Mouse (Mus musculus): ENCODE results near the gene Rtl10. TPM values are rescaled to one million over a fixed set of nuclear protein-coding genes. Genes with fewer than 3 reads are reported as not detected.
"Not testable (repeated sequence)": the region's sequence is repeated elsewhere in the genome, so short reads cannot be mapped to it uniquely, and the experiment has no call there.

Gene Rtl10
- total RNA-seq, 2 experiments from 2014 or later: 4.0 to 7.1 TPM

- DNase-seq: no peak
Observed at GRCm38 (mm10) chr16:18483839-18484238, 14.9 kb upstream of the Rtl10 start.

DNA sequence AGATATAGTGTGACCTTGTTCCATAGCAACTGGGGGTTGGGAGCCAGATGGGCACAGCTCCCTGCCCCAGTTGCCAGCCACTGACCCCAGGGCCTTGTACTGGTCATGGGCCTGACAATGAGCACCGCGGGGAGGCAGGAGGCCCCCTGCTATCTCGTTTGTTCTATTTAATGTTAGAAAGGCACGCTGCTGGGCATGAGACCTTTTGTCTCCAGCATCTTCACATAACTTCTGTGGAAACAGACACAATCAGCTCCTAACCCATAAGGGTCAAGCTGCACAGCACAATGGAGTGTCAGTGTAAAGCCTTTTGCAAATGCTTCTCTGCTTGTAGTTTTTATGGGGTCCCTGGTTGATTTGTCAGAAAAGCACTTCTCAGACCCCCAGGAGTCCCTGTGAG, 14.3 kb upstream of the Rtl10 start:
- DNase-seq: no peak

GRCm38 (mm10) chr16:18484794-18485435, 13.8 kb upstream of the Rtl10 start:
- DNase-seq: no peak

- DNase-seq: no peak
Observed at GRCm38 (mm10) chr16:18486126-18486525, 12.6 kb upstream of the Rtl10 start.

DNA sequence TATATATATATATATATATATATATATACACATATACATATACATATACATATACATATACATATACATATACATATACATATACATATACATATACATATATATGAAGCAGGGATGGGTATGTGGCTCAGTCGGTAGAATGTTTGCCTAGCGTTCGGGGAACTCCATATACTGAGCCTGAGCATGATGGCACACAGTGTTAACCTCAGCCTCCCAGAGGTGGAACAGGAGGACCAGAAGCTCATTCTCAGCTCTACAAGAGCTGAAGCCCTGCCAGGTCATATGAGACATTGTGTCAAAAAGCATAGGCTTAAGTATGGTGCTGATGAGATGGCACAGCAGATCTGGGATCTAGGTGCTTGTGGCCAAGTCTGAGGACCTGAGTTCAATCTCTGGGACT, 8.4 kb upstream of the Rtl10 start:
- no peak for DNase-seq

DNA sequence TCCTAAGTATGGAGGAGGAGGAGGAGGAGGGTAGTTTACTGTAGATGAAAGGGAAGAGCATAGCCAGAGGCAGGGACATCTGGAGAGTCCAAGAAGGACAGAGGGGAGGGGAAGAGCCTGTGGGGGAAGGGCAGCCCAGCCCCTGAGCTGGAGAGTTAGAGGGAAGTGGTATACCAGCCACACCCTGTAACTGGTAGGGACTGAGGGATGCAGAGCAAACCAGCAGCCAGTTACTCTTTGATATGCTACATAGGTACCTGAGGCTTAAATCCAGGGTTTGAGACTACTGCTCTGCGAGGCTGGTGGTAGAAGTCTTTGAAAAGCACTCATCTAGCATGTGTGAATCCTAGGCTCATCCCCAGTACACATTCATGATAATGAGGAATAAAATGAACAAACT, 7.8 kb upstream of the Rtl10 start:
- no peak for DNase-seq

DNA sequence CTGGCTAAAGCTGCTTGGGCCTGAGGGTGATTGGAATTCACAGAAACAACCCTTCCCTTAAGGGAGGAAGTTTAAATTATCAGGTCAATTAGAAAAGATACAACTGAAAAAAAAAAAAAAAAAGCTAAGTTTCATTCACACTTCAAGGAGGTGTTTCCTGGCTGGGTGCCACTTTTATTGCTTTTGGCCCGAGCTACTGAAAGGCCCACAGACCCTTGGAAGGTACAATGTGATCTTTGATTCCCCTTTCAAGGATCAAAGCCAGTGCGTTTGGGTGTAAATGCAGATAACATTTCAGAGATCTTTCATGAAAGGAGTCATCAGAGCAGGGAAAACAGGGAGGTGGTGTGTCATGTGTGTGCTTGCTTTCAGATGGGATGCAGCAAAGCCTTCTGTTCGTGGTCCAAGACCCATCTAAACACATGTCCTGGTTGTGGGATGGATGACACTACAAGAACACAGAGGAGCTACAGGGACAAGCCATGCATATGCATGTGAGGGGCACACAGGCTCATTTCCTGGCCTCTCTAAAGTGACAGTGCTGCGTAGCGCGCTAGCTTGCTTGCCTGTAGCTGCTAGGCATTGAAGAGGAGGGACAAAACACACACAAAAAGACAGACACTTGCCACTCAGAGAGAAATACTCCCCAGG, 711 bp upstream of the Rtl10 start:
- DNase-seq: no peak

DNA sequence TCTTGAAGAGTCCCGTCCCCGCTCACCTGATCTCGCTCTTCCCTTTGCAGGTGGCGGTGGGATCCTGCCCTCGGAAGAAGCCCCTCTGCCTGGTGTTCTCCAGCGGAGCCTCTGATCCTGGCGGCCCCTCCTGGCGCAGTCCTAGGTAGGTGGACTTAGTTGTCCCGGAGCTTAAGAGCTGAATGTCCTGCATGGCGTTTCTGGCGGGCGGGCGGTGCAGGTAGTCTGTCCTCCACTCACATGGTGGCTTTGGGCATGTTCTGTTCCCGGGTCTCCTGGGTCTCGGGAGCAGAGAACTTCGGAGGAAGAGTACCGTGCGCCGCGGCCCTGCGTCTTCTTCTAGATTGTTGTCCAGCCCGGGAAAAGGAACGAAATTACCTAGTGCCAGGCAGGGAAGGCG, 295 bp downstream of the Rtl10 start:
- DNase-seq: peak; percentile 44

DNA sequence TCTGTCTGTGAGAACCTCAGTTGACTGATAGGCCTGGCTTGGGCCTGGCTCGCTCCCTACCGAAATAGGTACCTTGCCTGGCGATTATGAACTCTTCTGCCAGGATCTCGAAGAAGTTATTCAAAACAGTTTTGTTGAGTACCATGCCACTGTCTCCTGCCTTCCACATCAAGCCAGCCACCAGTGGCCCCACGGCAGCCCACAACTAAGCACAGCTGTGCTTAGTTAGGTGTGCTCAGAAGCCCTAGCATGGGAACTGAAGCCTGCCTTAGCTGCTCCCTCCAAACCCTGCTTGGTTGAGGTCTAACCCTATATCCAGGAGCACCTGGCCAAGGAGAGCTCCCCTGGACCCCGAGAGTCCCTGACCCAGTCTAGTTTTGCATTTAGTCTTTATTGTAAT, 2.8 kb downstream of the Rtl10 start:
- DNase-seq: no peak

- DNase-seq: no peak
Observed at GRCm38 (mm10) chr16:18503566-18504342, 5.1 kb downstream of the Rtl10 start.

DNA sequence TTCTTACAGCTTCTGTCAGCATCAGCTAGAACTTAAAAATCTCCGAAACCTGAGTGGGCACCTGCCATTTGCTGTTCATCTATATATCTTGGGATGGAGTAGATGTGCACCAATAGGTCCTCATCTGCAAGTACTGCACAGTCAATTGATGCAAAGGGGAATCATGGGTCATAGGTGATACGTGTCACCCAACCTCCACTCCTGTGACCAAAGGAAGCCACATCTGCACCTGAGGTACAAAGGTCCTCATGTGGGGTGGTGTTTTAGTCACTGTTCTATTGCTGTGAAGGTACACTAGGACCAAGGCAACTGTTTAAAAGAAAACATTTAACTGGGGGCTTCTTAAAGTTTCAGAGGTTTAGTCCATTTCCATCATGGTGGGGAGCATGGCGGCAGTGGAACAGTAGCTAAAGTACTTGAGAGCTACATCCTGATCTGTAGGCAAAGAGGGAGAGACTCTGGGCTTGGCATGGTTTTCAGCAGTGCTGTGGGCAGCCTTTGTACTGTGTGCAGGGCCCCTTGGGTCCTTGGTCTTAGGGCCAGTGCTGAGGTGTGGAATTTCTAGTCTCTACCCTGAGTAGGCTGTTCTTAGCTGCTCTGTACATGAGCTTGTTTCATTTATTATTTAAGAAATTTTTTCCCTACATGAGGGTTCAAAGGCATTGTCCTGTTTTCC, 8.0 kb downstream of the Rtl10 start:
- no peak for DNase-seq

DNA sequence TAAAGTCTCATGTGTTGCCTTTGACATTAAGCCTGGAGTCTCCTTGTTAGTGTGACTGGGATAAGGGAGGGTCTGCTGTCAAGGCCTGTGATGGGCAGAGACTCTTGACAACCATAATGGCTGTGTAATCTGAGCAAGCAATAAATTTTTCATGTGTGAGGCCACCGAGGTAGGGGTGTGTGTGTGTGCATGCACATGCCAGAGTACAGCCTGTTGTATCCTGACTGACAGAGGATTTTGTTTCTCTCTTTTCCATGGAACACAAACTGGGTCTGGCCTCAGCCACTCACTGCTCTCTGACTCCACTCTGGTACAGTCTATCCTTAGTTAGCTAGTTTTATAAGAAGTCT, 8.5 kb downstream of the Rtl10 start:
- DNase-seq: no peak

DNA sequence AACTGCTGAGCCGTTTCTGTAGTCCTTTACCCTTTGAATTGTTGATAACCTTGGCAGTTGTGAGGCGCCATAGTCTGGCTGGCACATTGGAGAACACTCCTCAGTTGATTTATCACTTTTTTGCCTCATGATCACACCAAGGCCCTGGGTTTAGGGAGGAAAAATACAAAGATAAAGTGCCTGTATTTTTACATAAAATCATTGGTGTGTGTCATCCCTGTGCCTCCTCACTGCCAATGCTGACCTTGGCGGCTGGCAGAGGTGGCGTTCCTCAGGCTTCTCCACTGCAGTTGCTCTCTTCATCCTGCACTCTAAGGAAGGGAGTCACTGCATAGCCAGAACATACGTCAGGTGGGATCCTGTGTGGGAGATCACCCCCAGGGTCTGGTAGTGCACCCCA, 13.0 kb downstream of the Rtl10 start:
- DNase-seq: peak; percentile 51

DNA sequence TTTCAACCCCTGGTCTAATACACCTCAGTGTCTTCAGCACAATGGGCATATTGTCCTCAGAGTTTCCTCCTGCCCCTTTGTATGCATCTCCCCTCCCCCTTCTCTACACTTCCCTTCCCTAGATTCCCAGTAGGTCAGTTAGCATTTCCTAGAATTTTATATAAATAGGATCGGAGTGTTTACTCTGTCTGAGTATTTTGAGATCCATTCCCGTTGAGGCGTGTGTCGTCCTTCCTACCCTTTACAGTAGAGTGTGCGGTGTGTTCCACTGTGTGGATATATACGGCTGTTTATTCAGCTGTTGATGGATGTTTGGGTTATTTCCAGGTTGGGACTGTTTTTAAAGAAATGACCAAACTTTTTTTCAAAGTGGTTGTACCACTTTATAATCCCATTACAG, 14.8 kb downstream of the Rtl10 start:
- no peak for DNase-seq

DNA sequence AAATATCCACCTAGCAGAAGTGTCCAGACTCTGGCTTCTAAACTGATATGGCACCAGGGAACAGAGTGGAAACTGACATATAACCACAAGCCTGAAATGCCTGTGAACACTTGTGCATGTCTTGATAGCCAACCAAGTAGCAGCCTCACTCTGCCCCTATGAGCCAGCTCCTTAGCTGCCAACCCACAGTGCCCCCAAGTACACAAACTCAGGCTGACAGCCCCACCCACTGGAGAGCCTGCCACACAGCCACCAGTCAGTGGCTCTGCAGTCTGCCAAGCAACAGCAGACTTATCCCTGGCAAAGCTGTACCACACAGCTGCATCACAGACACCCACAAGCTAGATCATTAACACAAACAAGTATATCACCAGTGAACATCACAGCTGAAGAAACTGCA, 19.4 kb downstream of the Rtl10 start:
- peak; percentile 33 for DNase-seq

DNA sequence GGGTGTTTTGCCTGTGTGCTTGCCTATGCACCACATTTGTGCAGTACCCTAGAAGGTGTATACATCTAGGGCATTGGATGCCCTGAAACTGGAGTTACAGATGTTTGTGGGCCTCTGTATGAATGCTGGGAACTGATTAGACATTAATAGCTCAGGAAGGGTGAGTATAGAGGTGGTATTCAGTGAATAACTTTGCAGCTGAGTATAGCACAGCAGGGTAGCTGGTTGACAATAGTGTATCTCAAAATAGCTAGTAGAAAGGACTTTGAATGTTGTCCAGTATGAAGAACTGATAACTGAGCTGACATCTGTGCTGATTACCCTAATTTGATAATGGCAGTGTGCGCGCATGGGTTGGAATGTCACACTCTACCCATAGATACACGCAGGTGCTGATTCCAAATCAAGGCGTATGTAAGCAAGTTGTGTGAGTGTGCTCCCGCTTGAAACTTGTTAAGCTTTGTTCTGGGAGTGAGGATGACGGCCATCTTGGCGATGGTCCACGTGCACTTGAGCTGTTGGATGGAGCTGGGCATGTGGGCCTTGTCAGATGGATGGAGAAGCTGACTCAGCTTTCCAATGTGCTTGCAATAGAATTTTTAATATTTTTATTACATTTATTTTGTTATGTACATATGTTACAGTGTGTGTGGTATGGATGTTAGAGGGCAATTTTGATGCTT, 25.0 kb downstream of the Rtl10 start:
- no peak for DNase-seq

- DNase-seq: no peak
Observed at GRCm38 (mm10) chr16:18528656-18529055, 30.0 kb downstream of the Rtl10 start.

DNA sequence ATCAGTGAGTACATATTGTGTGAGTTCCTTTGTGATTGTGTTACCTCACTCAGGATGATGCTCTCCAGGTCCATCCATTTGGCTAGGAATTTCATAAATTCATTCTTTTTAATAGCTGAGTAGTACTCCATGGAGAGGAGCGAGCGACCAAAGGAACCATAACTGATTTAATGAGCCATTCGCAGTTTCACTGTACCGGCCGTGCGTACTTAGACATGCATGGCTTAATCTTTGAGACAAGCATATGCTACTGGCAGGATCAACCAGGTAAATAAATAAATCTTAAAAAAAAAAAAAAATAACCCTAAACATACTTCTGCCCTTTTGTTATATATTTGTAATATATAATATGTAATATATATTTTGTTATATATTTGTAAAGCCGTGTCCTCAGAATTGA, 34.4 kb downstream of the Rtl10 start:
- DNase-seq: not testable (repeated sequence)

DNA sequence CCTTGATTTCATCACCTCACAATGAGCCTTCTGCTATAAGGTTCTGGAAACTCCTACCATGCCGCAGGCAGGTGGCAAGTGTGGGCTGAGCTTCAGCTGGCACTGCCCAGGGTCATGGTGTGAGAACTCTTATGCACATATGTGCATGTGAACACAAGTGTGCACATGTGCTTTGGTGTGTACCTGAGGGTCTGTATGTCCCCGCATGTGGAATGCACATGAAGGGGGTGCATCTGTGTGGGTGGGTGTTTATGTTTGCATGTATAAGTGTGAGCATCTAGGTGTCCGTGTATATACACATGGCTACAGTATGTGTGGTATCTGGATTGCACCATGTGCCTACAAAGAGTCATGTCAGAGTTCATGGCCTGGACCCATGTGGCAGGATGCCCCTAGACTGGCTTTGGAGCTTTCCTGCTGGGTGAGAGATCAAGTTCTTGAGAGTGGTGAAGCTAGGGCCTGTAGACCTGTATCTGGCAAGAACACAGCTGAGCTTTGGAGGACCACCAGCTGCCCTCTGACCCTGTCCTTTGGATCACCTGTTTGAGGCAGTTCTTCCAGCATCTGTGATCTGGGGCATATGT, 38.8 kb downstream of the Rtl10 start:
- DNase-seq: peak; percentile 72

- no peak for DNase-seq
Observed at GRCm38 (mm10) chr16:18539281-18539680, 40.6 kb downstream of the Rtl10 start.

GRCm38 (mm10) chr16:18543151-18543829, 44.6 kb downstream of the Rtl10 start:
- DNase-seq: peak; percentile 58
